Mouse (Mus musculus) embryonic facial prominence, embryonic 14.5 days (tissue): ENCODE measurements around the gene Stoml1. TPM values are rescaled to one million over a fixed set of nuclear protein-coding genes. Genes with fewer than 3 reads are reported as not detected.

ENCODE experiments used
- ATAC-seq: fragments of 200-750 bp; cut with Nextera tagmentation; 2 replicates; pipeline ENCODE4 v1.8.0; 2017; ENCODE audit warnings: low read depth, moderate number of reproducible peaks, moderate TSS enrichment
- DNase-seq: peaks from one replicate; pipeline ENCODE4 v3.0.0-alpha.2; 2015; ENCODE audit warnings: low spot score
- H3K27ac ChIP-seq: fragments of 300-500 bp; sonication (generic); replicated peaks from 2 replicates; pipeline ENCODE4 v1.5.1; 2014; ENCODE audit warnings: low read depth, mild to moderate bottlenecking, low read length, moderate library complexity
- H3K27me3 ChIP-seq: fragments of 300-500 bp; sonication (generic); replicated peaks from 2 replicates; pipeline ENCODE4 v1.6.1; 2014; ENCODE audit warnings: low read length; ENCODE audit not compliant: control insufficient read depth, insufficient read depth
- H3K36me3 ChIP-seq: fragments of 300-500 bp; sonication (generic); 2 replicates; pipeline ENCODE4 v1.6.1; 2014; ENCODE audit warnings: low read length, mixed read lengths; ENCODE audit not compliant: control insufficient read depth, insufficient read depth
- H3K4me1 ChIP-seq: fragments of 300-500 bp; sonication (generic); 2 replicates; pipeline ENCODE4 v1.6.1; 2014; ENCODE audit warnings: antibody characterized with exemption, low read length; ENCODE audit not compliant: control insufficient read depth, insufficient read depth
- H3K4me2 ChIP-seq: fragments of 300-500 bp; sonication (generic); 2 replicates; pipeline ENCODE4 v1.6.1; 2014; ENCODE audit warnings: low read depth, mild to moderate bottlenecking, low read length, moderate library complexity, mixed read lengths
- H3K4me3 ChIP-seq: fragments of 300-500 bp; sonication (generic); 2 replicates; pipeline ENCODE4 v1.5.1; 2014; ENCODE audit warnings: low read depth, mild to moderate bottlenecking, low read length
- H3K9ac ChIP-seq: fragments of 300-500 bp; sonication (generic); 2 replicates; pipeline ENCODE4 v1.6.1; 2014; ENCODE audit warnings: low read depth, mild to moderate bottlenecking, low read length, moderate library complexity, mixed read lengths
- H3K9me3 ChIP-seq: fragments of 300-500 bp; sonication (generic); 2 replicates; pipeline ENCODE4 v1.6.1; 2016; ENCODE audit warnings: low read length; ENCODE audit not compliant: control insufficient read depth
- WGBS: fragments of 180-500 bp; shearing (Covaris S2); extraction: QIAGEN DNeasy Blood & Tissue Kit; methylation state at CpG from one replicate; pipeline ENCODE4 v1.1.7; 2014; 5-methylcytosine and 5-hydroxymethylcytosine counted together
- polyA plus RNA-seq: library from polyadenylated mRNA; unstranded; fragments of >200 nt; fragmentation: Nextera tagmentation; extraction: Ambion mirVana; gene quantifications from 2 replicates; pipeline ENCODE4 v1.2.1, GENCODE M21; 2014

Stoml1 gene
- 25.0 and 34.1 TPM in 2 replicates for polyA plus RNA-seq

DNA sequence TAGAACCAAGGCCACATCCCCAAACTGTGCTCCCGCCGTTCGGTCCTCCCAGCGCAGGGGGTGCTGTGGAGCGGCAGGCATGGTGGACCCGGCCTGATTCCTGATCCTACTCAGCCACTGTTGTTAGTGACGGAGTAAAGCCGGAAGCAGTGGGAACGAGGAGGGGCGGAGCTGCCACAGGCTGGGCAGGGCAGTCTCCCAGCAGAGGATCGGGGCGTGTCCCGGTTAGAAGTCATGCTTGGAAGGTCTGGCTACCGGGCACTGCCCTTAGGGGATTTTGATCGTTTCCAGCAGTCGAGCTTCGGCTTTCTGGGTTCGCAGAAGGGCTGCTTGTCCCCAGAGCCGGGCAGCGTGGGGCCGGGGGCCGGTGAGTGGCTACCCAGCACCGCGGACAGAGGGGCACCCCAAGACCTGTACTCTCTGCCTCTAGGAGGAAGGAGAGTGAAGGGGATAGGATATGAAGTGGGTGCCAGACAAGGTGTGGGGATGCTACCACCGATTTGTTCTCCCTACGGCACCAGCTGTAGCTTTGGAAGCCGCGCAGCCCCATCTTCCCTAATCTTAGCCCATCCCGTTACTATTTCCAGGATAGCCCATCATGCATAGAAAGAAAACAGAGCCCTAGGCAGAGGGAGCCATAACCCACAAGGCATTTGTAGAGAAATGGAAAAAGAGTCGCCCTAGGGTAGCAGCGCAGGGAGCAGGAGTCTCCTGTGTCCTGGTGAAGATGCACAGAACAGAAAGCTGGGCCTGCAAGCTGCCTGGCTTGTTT is at the start of gene Stoml1:
Gene Stoml1 (plus strand): TSS at position 132 of the 772 bp plus-strand sequence.
- Histone ChIP-seq H3K4me1 (peaks cover 12% of the 10 kb centered on the region), H3K4me3 (peak within 1 kb of the TSS; percentile 62), H3K27ac (no peak within 1 kb of the TSS; the same call in 1 of the 2 replicates), H3K27me3 (no peaks in the 10 kb centered on the region), H3K9me3 (no peaks in the 10 kb centered on the region), H3K9ac (peak within 1 kb of the TSS; percentile 77), H3K36me3 (peaks cover 19% of the 10 kb centered on the region; the same call in 1 of the 2 replicates), H3K4me2 (peak within 1 kb of the TSS; percentile 56)
- under 1% methylated on average over 30 of the region's 31 CpGs for WGBS
- DNase-seq = peak; percentile 98
- ATAC-seq = peak; percentile 98

- peak; percentile 76 for ATAC-seq
- H3K9ac ChIP-seq = peak within 1 kb of the TSS; percentile 47
- 2% methylated on average over 42 of the region's 42 CpGs for WGBS
Observed at GRCm38 (mm10) chr9:58203516-58204447, 49.2 kb upstream of the Stoml1 start, which contains the start of the genes Islr and Islr2. Gene Islr, minus strand, starts transcription at chr9:58204306. Gene Islr2, minus strand, starts transcription at chr9:58204319.

DNA sequence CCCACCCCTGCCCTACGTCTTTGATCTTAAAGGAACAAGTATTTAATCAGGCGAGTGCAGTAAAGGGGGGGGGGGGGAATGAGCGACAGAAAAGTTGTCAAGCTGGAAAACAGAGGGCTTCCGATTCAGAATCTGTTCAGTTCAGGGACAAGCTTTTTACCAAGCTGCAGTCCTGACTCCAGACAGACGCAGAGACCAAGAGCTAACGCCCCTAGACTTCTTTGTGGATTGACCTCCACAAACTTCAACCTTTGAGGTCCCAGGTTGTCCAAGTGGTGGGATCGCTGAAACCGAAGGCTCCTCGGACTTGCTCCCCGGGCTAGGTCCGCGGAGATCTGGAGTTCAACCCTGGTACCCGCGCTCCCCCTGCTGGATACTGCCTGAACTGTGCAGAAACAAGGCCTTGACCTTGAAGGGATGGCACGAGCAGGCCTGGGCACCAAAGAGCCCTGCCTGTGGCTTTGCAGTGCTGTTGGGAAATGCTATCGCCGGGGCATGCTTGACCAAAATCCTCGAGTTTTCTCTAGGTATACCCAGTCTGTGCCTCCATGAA is 48.4 kb upstream of the Stoml1 start:
- Histone ChIP-seq H3K9me3 (no peaks in the 10 kb centered on the region), H3K4me3 (peak overlapping the region; percentile 35), H3K9ac (peak overlapping the region; percentile 47; the same call in 1 of the 2 replicates), H3K27me3 (peaks cover 48% of the 10 kb centered on the region), H3K4me1 (peaks cover 18% of the 10 kb centered on the region), H3K4me2 (peak overlapping the region; percentile 59), H3K36me3 (no peaks in the 10 kb centered on the region), H3K27ac (no peak overlapping the region)
- WGBS = 3% methylated on average over 18 of the region's 18 CpGs
- peak; percentile 86 for DNase-seq
- ATAC-seq = peak; percentile 77

More at GRCm38 (mm10) chr9:58203516-58204447, 49.2 kb upstream of the Stoml1 start, which contains the start of the genes Islr and Islr2:
- Histone ChIP-seq H3K27me3 (peaks cover 55% of the 10 kb centered on the region), H3K27ac (no peak within 1 kb of the TSS), H3K4me3 (peak within 1 kb of the TSS; percentile 35), H3K36me3 (no peaks in the 10 kb centered on the region), H3K9me3 (no peaks in the 10 kb centered on the region), H3K4me2 (peak within 1 kb of the TSS; percentile 59), H3K4me1 (peaks cover 24% of the 10 kb centered on the region)
- peak; percentile 89 for DNase-seq

- Histone ChIP-seq H3K9ac (no peak overlapping the region), H3K4me1 (peaks cover 18% of the 10 kb centered on the region), H3K27me3 (peaks cover 33% of the 10 kb centered on the region), H3K27ac (no peak overlapping the region), H3K4me2 (no peak overlapping the region), H3K36me3 (no peaks in the 10 kb centered on the region), H3K9me3 (no peaks in the 10 kb centered on the region), H3K4me3 (no peak overlapping the region)
- DNase-seq (no peak), ATAC-seq (no peak)
- 82% methylated on average over 7 of the region's 7 CpGs for WGBS
Observed at GRCm38 (mm10) chr9:58206013-58206412, 47.0 kb upstream of the Stoml1 start.

DNA sequence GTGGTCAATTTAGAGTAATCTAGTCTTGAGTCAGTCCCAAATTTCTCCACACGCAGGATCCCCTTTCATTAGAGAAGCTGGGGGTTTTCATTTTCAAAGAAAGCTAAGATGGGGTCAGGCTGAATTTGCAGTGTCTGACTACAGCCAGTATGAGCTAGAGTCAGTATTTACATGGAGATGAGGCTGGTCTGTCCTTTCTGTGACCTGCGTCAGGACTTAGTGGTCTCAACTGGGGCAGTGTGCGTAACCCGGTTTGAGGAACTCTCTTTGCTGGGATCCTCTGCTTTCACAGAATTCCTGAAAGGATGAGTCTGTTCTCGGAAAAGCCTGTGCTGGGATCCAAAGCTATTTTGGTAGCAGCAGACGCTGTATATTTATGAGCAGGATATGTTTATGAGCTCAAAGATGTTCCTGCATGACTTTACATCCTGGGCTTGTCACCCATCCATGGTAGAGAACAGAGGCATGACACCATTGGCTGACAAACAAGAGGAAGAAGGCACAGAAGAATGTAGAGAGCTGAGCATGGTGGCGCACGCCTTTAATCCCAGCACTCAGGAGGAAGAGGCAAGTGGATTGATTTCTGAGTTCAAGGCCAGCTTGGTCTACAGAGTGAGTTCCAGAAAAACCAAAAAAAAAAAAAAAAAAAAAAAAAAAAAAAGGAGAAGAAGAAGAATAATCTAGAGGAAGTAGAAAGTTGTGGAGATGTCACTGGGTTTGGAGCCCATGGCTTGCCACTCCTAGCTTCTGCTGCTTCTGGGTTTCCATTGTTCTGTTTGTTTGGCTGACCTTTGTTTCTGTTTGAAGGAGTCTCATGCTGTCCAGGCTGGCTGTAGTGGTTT is 43.3 kb upstream of the Stoml1 start:
- H3K9me3 ChIP-seq = no peaks in the 10 kb centered on the region
- no peak overlapping the region for H3K4me3 ChIP-seq
- H3K27ac ChIP-seq = no peak overlapping the region
- peaks cover 12% of the 10 kb centered on the region for H3K4me1 ChIP-seq
- DNase-seq (no peak), ATAC-seq (no peak)
- 67% methylated on average over 8 of the region's 8 CpGs for WGBS
- no peaks in the 10 kb centered on the region for H3K27me3 ChIP-seq
- H3K4me2 ChIP-seq = no peak overlapping the region
- H3K36me3 ChIP-seq = no peaks in the 10 kb centered on the region
- H3K9ac ChIP-seq = no peak overlapping the region

DNA sequence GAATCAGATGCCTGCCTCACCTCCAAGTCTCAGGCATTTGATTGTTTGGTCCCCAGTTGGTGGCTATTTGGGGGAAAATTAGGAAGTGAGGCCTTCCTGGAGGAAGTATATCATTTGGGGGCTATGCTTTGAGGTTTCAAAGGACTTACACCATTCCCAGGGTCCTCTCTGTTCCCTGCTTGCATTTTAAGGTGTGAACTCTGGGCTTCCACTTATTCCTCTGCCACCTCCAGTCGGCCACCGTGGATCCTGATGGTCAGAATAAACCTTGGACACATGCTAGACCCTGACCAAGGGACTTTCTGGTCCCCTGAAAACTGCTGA is 42.7 kb upstream of the Stoml1 start:
- ATAC-seq = no peak
- Histone ChIP-seq H3K27ac (no peak overlapping the region), H3K36me3 (no peaks in the 10 kb centered on the region), H3K9me3 (no peaks in the 10 kb centered on the region), H3K4me1 (peaks cover 17% of the 10 kb centered on the region), H3K9ac (no peak overlapping the region), H3K27me3 (no peaks in the 10 kb centered on the region), H3K4me3 (no peak overlapping the region), H3K4me2 (no peak overlapping the region)
- DNase-seq = no peak
- 93% methylated on average over 2 of the region's 2 CpGs for WGBS

- Histone ChIP-seq H3K4me1 (peaks cover 17% of the 10 kb centered on the region), H3K4me3 (no peak overlapping the region), H3K9me3 (no peaks in the 10 kb centered on the region), H3K27me3 (no peaks in the 10 kb centered on the region), H3K4me2 (no peak overlapping the region), H3K36me3 (no peaks in the 10 kb centered on the region), H3K27ac (no peak overlapping the region), H3K9ac (no peak overlapping the region)
- DNase-seq (no peak), ATAC-seq (no peak)
- WGBS = 64% methylated on average over 5 of the region's 5 CpGs
Observed at GRCm38 (mm10) chr9:58213377-58213776, 39.6 kb upstream of the Stoml1 start.
